Mouse (Mus musculus): ENCODE measurements around the gene Prpsap2.

Gene Prpsap2

DNA sequence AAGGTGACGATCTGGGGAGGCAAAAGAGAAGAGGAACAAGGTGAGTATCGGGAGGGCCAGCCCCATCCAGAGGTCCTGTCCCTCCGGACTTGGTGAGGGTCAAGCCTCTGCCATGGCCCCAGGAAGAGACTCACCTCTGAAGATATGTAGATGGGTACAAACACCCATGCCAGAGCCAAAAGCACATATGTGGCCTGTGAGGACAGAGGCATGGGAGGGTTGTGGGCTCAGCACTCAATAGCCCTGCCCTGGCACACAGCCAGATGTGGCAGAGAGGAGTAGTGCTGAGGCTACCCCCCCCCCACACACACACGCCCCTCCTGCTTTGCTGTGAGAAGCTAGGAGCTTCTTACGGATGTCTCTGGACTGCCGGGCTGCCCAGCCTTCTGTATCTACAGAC is 46.8 kb downstream of the Prpsap2 start:
- no peak for DNase-seq (ENCODE audit: low spot score)

DNA sequence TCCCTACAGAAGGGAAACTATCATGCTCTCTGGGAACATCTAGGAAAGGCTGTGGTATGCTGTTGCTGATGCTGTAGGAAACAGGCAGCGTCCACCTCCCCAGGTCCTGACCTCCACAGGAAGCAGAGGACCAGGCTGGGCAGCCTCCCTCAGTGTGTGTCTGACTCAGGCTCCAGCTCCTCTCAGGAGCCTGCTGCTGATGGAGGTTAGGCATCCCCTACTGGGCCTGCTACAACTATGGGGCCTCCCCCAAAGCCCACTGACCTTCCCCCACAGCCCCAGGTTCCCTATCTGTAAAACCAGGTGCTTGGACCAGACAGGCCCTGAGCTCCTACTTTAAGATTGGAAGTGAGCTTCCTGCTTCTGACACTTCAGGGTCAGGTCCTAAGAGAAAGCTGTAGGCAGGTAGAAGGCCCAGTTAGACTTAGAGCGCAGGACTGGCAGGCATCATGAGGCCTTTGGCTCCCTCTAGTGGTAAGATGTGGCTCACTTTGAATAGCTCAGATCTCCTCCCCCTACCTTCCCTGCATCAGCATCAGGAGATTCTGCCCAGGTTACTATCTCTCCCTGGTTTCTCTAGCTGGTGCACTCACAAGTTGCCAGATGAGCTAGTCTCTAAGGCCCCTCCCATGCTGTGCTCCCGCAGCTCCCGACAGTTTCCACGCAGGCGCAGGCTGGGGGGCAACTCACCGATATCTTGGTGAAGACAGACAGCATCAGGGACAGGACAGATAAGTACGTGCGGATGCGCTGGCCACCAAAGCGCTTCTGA is 47.4 kb downstream of the Prpsap2 start:
- peak; percentile 95 for DNase-seq (ENCODE audit: low spot score)

- DNase-seq (ENCODE audit: low spot score) = no peak
Measured at GRCm38 (mm10) chr11:61713157-61713855, 48.6 kb downstream of the Prpsap2 start.

- DNase-seq (ENCODE audit: low spot score) = no peak
Measured at GRCm38 (mm10) chr11:61708928-61709327, 53.0 kb downstream of the Prpsap2 start.

DNA sequence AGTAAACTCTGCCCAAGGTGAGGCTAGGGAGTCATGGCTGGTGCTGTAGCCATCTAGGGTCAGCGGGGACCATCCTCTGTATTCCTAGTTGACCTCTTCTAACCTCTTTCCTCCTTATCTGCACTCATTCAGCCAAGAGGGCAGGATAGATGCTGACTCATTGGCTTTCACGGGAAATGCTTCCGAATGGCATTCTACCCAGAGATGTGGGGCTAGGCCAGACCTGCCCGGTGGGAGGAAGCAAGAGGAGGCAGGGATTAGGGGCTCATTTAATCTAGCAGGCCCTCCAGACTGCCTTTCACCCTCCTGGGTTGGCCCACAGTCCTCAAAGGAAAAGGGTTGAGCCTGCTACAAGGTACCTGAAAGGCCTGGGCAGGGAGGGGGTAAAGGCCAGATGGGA is 55.7 kb downstream of the Prpsap2 start:
- no peak for DNase-seq (ENCODE audit: low spot score)

- DNase-seq (ENCODE audit: low spot score) = no peak
Measured at GRCm38 (mm10) chr11:61705581-61705980, 56.3 kb downstream of the Prpsap2 start.

GRCm38 (mm10) chr11:61702494-61702893 is 59.4 kb downstream of the Prpsap2 start:
- no peak for DNase-seq (ENCODE audit: low spot score)

DNA sequence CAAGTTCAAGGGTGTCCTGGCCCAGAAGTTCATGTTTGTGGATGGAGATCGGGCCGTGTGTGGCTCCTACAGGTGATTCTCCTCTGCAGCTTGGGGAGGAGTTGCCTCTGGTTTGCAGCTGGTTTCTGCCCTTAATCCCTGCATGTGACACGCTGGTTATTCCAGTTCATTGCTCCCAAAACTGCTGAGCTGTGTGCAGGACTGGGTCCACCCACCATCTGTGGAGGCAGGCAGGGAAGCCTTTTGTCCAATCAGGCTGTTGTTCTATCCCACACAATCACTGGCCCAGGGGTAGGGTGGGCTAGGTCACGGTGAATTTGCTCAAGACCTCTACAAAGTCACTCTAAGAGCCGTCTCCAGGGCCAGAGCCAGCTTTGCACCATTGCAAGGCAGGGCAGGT is 60.2 kb downstream of the Prpsap2 start:
- peak; percentile 28 for DNase-seq (ENCODE audit: low spot score)

- no peak for DNase-seq (ENCODE audit: low spot score)
Measured at GRCm38 (mm10) chr11:61699933-61700332, 62.0 kb downstream of the Prpsap2 start.

DNA sequence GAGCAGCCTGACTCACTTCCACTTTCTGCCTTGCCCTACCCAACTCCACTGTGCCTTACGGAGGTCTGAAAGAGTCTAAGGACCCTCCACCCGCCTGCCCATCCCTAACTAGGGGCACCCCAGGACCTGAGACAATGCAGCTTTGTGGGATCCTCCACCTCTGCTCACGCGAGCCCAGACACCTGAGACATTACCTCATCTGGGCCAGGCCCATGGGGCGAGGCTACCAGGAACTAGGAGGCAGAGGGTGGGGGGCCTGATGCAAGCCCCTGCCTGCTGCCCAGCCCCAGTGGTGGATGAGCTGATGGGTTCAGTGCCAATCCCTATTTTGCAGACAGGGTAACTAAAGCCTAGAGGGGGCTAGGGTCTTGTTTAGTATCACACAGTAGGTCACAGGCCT is 62.4 kb downstream of the Prpsap2 start:
- no peak for DNase-seq (ENCODE audit: low spot score)

DNA sequence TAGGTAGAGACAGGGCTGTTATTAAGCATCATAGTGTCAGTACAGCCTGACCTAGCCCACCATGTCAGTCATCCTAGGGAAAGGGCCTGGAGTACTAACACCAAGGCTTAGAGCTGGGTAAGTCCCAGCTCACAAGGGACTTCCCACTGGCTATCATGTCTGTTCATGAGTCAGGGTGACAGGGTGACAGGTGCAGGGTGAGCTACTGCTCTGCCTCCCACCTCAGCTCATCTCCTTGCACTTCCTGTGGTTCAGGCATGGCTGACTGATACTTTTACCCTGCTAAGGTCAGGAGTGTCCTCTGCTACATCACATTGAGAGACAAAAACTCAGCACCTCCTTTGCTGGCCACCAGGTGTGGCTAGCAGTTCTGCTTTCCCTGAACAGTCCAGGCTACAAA is 63.0 kb downstream of the Prpsap2 start:
- DNase-seq (ENCODE audit: low spot score) = no peak

DNA sequence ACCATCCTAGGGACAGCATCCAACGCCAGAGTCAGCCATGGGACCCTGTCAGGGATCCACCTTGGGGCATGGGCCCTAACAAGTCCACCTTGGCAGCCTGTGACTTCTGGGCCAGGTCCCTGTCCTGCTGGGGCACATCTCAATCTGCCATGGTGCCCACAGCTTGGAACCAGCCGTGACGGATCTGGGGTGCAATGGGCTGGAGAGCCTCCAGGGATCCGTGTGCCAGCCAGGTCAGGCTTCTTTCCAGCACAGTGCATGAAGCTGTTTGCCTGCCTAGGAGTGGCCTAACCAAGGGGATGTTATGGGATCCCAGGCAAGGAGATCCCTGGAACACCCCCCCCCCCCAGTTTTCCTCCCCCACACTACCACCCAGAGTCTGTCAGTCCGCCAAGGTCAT is 68.9 kb downstream of the Prpsap2 start:
- no peak for DNase-seq (ENCODE audit: low spot score)

DNA sequence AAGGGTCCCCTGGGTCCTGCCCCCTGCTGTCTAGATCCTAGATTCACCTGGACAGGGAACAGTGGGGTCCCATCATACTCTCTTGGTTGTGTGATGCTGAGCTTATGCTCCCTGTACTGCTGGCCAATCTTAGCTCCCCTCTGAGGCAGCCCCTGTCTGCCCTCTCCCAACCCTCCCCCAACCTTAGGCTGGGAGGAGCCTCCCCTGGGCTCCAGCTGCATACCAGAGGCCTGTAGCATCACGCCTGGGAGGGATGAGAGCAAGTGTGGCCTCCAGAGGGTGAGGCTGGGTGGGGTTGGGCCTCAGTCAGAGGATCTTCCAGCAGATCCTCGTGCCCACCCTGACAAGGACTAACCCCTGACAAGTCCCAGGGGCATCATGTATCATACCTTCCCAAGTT is 74.3 kb downstream of the Prpsap2 start:
- DNase-seq (ENCODE audit: low spot score) = no peak

DNA sequence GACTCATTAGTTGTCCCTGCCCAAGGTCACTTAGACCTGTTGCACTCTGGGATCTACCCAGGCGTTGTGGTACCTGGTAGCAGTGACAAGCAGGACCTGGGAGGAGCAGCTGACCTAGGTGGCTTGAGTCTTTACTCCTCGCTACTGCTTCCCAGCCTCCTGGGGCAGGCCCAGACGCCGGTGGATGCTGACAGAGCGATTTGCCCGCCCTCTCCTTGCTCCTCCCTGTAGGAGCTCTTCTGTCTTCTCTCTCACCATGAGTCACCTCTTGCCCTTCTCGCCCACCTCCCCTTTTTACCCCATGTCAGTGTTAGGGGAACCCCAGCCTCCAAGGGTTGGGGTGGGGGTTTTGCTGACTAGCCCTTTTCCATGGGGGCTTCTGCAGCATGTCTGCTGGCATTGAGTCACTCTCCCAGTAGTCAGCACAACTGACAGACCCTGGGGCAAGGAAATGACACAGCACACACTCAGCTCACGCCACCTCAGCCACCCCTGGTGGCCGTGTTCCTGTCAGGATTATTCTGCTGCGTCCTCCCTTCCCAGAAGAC is 74.9 kb downstream of the Prpsap2 start:
- no peak for DNase-seq (ENCODE audit: low spot score)

DNA sequence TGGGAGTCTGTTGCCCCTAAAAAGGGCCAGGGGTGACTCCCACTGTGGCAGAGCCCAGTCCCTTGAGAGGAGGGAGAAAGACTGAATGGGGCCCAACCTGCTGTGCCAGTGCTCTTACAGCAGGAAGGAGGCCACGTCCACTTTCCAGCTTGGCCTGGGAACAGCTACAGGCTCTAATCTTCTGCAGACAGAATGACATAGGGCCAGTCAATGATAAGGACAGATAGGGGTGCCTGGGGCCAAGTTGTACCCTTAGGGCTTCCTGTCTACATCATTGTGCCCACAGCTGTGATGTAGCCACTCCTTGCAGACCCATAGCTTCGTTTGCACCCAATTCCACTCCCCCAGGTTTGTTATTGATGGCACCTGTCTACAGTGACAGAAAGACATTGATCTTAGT is 75.7 kb downstream of the Prpsap2 start:
- DNase-seq (ENCODE audit: low spot score) = no peak

- DNase-seq (ENCODE audit: low spot score) = no peak
Measured at GRCm38 (mm10) chr11:61685119-61685725, 76.7 kb downstream of the Prpsap2 start.

GRCm38 (mm10) chr11:61683907-61684731 is 77.8 kb downstream of the Prpsap2 start, which contains the start of gene Fam83g:
Gene Fam83g, plus strand, starts transcription at chr11:61684091.
- peak; percentile 72 for DNase-seq (ENCODE audit: low spot score)
